Mouse (Mus musculus) stomach, postnatal 0 days (tissue): ENCODE data around the gene Polk. TPM values are rescaled to one million over a fixed set of nuclear protein-coding genes. Genes with fewer than 3 reads are reported as not detected.

Experiments
- ATAC-seq: fragments of 200-750 bp; cut with Nextera tagmentation; 2 replicates; pipeline ENCODE4 v1.8.0; 2017; ENCODE audit not compliant: low FRiP score, low TSS enrichment
- DNase-seq: peaks from one replicate; pipeline ENCODE4 v3.0.0-alpha.2; 2016; ENCODE audit warnings: low spot score
- H3K27ac ChIP-seq: fragments of 300-500 bp; sonication (generic); replicated peaks from 2 replicates; pipeline ENCODE4 v1.5.1; 2014; ENCODE audit warnings: mild to moderate bottlenecking, control low read depth
- H3K27me3 ChIP-seq: fragments of 300-500 bp; sonication (generic); 2 replicates; pipeline ENCODE4 v1.6.1; 2014; ENCODE audit warnings: low read length; ENCODE audit not compliant: control insufficient read depth, insufficient read depth
- H3K36me3 ChIP-seq: fragments of 300-500 bp; sonication (generic); 2 replicates; pipeline ENCODE4 v1.6.1; 2014; ENCODE audit warnings: low read length, mixed read lengths; ENCODE audit not compliant: control insufficient read depth, insufficient read depth
- H3K4me1 ChIP-seq: fragments of 300-500 bp; sonication (generic); replicated peaks from 2 replicates; pipeline ENCODE4 v1.6.1; 2014; ENCODE audit warnings: antibody characterized with exemption; ENCODE audit not compliant: control insufficient read depth, insufficient read depth
- H3K4me2 ChIP-seq: fragments of 300-500 bp; sonication (generic); replicated peaks from 2 replicates; pipeline ENCODE4 v1.6.1; 2014; ENCODE audit warnings: low read depth, mild to moderate bottlenecking, control low read depth, moderate library complexity
- H3K4me3 ChIP-seq: fragments of 300-500 bp; sonication (generic); 2 replicates; pipeline ENCODE4 v1.5.1; 2014; ENCODE audit warnings: low read depth, low read length, control low read depth
- H3K9ac ChIP-seq: fragments of 300-500 bp; sonication (generic); 2 replicates; pipeline ENCODE4 v1.6.1; 2014; ENCODE audit warnings: mild to moderate bottlenecking, low read length, control low read depth, mixed read lengths
- H3K9me3 ChIP-seq: fragments of 300-500 bp; sonication (generic); 2 replicates; pipeline ENCODE4 v1.6.1; 2016; ENCODE audit warnings: low read length; ENCODE audit not compliant: control insufficient read depth
- CTCF ChIP-seq: IDR thresholded peaks from 2 replicates; pipeline ENCODE4 v1.5.1; 2016; ENCODE audit warnings: antibody characterized with exemption, low read depth, mild to moderate bottlenecking, moderate library complexity
- EP300 ChIP-seq: optimal IDR thresholded peaks from 2 replicates; pipeline ENCODE3; 2016; ENCODE audit warnings: antibody characterized with exemption
- WGBS: fragments of 180-500 bp; shearing (Covaris S2); extraction: QIAGEN DNeasy Blood & Tissue Kit; methylation state at CpG from one replicate; pipeline ENCODE4 v1.1.7; 2014; 5-methylcytosine and 5-hydroxymethylcytosine counted together
- polyA plus RNA-seq: library from polyadenylated mRNA; unstranded; fragments of >200 nt; fragmentation: Nextera tagmentation; extraction: Ambion mirVana; gene quantifications from 2 replicates; pipeline ENCODE4 v1.2.1, GENCODE M21; 2015

Gene Polk
- polyA plus RNA-seq, 1 experiment from 2014 or later: 4.2 TPM

DNA sequence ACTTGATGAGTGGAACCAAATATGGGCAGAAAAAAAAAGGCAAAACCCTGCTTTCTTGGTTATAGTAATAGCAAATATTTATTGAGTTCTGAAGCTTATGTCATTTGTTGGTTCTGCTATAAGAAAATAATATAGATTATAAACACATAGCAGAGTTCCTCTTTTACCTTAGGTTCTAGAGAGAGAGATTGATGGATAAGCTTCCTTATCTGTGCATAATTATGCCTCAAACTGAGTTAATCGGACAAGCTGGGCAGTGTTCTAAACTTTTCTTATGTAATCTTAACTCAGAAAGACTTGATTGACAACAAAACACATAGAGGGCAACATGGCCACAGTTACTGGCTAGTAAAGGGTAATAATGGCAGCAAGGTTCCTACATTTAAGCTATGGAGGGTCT is 4.9 kb upstream of the Polk start:
- TF ChIP-seq CTCF (no peak), EP300 (no peak)
- WGBS: 48% methylated on average over 1 of the region's 1 CpGs
- no peak overlapping the region for H3K9ac ChIP-seq

DNA sequence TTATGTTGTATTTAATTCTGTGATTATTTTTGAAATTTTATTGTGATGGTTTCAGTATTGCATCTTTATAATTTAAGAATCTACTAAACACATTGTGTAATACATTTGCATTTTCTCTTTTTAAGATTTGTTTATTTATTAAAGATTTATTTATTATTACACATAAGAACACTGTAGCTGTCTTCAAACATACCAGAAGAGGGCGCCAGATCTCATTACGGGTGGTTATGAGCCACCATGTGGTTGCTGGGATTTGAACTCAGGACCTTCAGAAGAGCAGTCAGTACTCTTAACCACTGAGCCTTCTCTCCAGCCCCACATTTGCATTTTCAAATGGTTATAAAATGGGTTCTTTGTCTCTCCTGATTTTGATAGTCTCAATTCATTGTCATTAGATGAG is 2.1 kb upstream of the Polk start:
- no peak overlapping the region for H3K27ac ChIP-seq
- H3K9me3 ChIP-seq: no peaks in the 10 kb centered on the region
- 75% methylated on average over 2 of the region's 2 CpGs for WGBS
- H3K9ac ChIP-seq: no peak overlapping the region
- no peak overlapping the region for H3K4me3 ChIP-seq
- no peaks in the 10 kb centered on the region for H3K36me3 ChIP-seq
- TF ChIP-seq CTCF (peak; percentile 62), EP300 (no peak)
- ATAC-seq (no peak), DNase-seq (no peak)
- H3K4me1 ChIP-seq: no peaks in the 10 kb centered on the region
- no peaks in the 10 kb centered on the region for H3K27me3 ChIP-seq
- no peak overlapping the region for H3K4me2 ChIP-seq

More for the DNA sequence above, 4.9 kb upstream of the Polk start:
- Histone ChIP-seq H3K4me3 (no peak overlapping the region), H3K36me3 (no peaks in the 10 kb centered on the region), H3K9me3 (no peaks in the 10 kb centered on the region), H3K27me3 (no peaks in the 10 kb centered on the region), H3K4me1 (no peaks in the 10 kb centered on the region), H3K27ac (no peak overlapping the region), H3K4me2 (no peak overlapping the region)
- ATAC-seq: no peak
- no peak for DNase-seq

DNA sequence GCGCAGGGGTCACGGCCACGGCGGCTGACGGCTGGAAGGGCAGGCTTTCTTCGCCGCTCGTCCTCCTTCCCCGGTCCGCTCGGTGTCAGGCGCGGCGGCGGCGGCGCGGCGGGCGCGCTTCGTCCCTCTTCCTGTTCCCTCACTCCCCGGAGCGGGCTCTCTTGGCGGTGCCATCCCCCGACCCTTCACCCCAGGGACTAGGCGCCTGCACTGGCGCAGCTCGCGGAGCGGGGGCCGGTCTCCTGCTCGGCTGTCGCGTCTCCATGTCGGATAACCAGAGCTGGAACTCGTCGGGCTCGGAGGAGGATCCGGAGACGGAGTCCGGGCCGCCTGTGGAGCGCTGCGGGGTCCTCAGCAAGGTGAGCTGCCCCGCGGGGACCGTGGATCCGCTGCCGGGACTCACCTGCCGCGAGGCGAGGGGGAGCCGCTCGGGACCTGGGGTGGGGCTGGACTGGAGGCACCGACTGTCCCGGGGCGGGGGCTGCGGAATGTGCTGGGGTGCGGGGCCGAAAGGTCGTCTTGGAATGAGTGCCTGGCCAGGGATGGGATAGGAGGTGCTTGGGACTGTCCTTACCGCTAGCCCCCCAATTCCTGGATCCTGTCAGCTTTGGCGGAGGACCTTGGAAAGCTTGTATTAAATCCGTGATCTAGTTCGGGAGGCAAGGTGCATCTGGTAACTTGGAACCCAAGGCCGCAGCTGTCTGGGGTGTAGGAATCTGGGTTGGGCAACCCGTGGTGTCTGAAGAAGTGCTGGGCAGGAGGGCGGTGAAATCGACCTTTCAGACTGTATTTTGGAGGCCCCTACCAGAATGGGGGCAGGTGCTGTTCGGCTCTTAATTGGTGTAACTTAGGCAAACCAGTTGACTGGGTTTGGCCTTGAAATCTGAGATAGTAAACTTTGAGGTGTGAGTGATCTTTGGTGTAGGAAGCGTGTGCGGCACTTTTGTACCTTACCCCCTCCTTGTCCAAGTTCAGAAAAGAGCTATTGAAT is 817 bp upstream of the Polk start:
- WGBS: under 1% methylated on average over 71 of the region's 73 CpGs
- DNase-seq: peak; percentile 71
- Histone ChIP-seq H3K4me3 (peak overlapping the region; percentile 99), H3K4me2 (peak overlapping the region; percentile 71), H3K27ac (peak overlapping the region; percentile 96), H3K27me3 (no peaks in the 10 kb centered on the region), H3K9me3 (no peaks in the 10 kb centered on the region), H3K9ac (peak overlapping the region; percentile 98), H3K4me1 (no peaks in the 10 kb centered on the region), H3K36me3 (no peaks in the 10 kb centered on the region)
- peak; percentile 59 for ATAC-seq
- TF ChIP-seq CTCF (no peak), EP300 (no peak)

DNA sequence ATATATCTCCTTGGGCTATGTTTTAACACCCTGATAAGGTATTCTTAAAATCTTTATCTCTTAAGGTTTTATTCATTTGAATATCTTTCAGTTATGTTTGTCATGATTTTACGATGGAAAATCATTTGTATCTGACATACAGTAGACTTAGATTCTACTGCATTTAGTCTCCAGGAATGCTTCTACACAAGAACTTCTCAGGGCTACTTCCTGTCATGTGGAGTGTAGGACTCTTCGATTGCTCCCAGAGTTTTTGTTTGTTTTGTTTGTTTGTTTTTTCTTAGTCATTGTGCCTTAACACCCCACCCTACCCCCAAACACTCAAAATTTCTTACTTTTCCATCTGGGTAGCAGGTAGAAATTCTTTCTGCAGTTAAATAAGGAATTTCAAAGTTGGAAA is 998 bp downstream of the Polk start:
- Histone ChIP-seq H3K9me3 (no peaks in the 10 kb centered on the region), H3K27me3 (no peaks in the 10 kb centered on the region), H3K9ac (no peak overlapping the region), H3K36me3 (no peaks in the 10 kb centered on the region), H3K4me1 (no peaks in the 10 kb centered on the region), H3K4me3 (peak overlapping the region; percentile 99), H3K4me2 (peak overlapping the region; percentile 63), H3K27ac (no peak overlapping the region)
- WGBS: 11% methylated on average over 2 of the region's 2 CpGs
- ATAC-seq (no peak), DNase-seq (no peak)
- no peak for TF ChIP-seq EP300
- no peak for TF ChIP-seq CTCF

DNA sequence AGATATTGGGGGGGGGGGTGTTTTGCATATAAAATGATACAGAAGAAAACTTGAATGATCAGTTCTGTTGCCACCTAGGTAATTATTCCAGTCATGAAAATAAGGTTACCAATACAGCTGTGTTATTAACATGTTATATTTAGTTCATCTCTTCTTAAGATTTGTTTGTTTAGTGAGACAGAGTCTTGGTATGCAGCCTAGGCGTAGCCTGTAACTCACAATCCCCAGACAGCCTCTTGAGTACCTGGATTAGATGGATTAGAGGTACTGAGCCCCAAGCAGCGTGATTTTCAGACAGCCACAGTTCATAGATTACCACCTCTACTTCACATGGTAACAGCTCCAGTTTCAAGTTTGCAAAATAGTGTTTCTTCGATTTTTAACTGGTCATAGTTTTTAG is 4.3 kb downstream of the Polk start:
- H3K4me1 ChIP-seq: no peaks in the 10 kb centered on the region
- TF ChIP-seq EP300: no peak
- no peak for TF ChIP-seq CTCF
- DNase-seq (no peak), ATAC-seq (no peak)
- H3K27ac ChIP-seq: no peak overlapping the region
- no peaks in the 10 kb centered on the region for H3K9me3 ChIP-seq
- no peaks in the 10 kb centered on the region for H3K27me3 ChIP-seq
- H3K9ac ChIP-seq: no peak overlapping the region
- 55% methylated on average over 3 of the region's 3 CpGs for WGBS
- no peaks in the 10 kb centered on the region for H3K36me3 ChIP-seq
- H3K4me3 ChIP-seq: no peak overlapping the region
- H3K4me2 ChIP-seq: no peak overlapping the region
